Mouse (Mus musculus): ENCODE results near the gene Fstl1. TPM values are rescaled to one million over a fixed set of nuclear protein-coding genes. Genes with fewer than 3 reads are reported as not detected.

Fstl1 gene
- polyA plus RNA-seq, 1 experiment, result 25.8 TPM

GRCm38 (mm10) chr16:37808866-37809622, 32.4 kb downstream of the Fstl1 start:
- no peaks in the 10 kb centered on the region for H3K36me3 ChIP-seq (ENCODE audit: control insufficient read depth, insufficient read depth, low read length)
- H3K4me1 ChIP-seq (ENCODE audit: control insufficient read depth, insufficient read depth, low read length), result peaks cover 16% of the 10 kb centered on the region
- no peaks in the 10 kb centered on the region for H3K27me3 ChIP-seq (replicated peaks; ENCODE audit: control insufficient read depth, insufficient read depth, low read length)
- peak; percentile 51 for DNase-seq
- no peak overlapping the region for H3K4me3 ChIP-seq (ENCODE audit: insufficient read depth, low read depth, low read length)
- no peak for TF ChIP-seq CTCF (conservative IDR thresholded peaks at IDR 0.05; ENCODE audit: insufficient read depth, insufficient read length, low read depth, low read length)
- WGBS, result 50% methylated on average over 10 of the region's 10 CpGs
- H3K27ac ChIP-seq (ENCODE audit: insufficient read depth, low read depth, low read length), result peak overlapping the region; percentile 42

DNA sequence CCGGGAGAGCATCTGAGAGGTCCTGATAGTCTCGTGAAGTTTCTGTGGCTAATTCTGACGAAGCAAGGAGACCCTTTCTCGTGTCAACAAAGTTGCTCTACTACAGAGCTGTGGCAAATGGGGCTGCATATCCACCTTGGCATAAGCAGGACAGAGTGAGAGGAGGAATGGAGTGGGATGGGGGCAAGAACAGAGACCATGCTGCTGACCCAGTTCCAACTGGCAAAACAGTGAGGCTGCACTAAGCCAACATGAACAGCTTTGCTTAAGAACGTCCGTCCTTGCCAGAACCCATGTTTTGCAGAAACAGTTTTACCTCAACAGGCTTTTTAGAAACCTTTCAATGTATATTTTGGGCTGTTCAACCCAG, 32.9 kb downstream of the Fstl1 start:
- 53% methylated on average over 6 of the region's 6 CpGs for WGBS
- peaks cover 18% of the 10 kb centered on the region for H3K4me1 ChIP-seq (ENCODE audit: control insufficient read depth, insufficient read depth, low read length)
- H3K27me3 ChIP-seq (replicated peaks; ENCODE audit: control insufficient read depth, insufficient read depth, low read length), result no peaks in the 10 kb centered on the region
- no peak for DNase-seq
- TF ChIP-seq CTCF (conservative IDR thresholded peaks at IDR 0.05; ENCODE audit: insufficient read depth, insufficient read length, low read depth, low read length) (no peak), POLR2A (IDR thresholded peaks at IDR 0.05; ENCODE audit: low read depth, low read length) (no peak)
- no peak overlapping the region for H3K4me3 ChIP-seq (ENCODE audit: insufficient read depth, low read depth, low read length)
- no peaks in the 10 kb centered on the region for H3K36me3 ChIP-seq (ENCODE audit: control insufficient read depth, insufficient read depth, low read length)
- peak overlapping the region; percentile 42 for H3K27ac ChIP-seq (ENCODE audit: insufficient read depth, low read depth, low read length)

DNA sequence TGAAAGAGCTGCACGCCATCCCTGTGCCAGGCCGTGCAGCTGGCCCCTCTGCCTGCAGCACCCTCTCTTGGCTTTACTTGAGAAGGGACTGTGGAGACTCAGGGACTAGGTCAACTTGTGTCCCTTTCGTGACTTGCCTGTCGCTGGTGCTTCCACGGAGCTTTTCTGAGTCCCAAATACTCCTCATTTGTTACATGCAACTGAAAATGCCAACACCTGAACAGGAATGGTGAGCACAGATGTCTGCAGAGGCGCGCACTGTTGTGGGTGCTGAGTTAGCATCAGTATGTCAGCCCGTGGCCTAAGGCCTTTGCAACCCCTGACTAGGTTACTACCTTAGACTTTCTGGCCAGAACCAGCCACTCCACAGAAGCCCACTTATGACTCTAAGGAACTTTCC, 35.2 kb downstream of the Fstl1 start:
- no peaks in the 10 kb centered on the region for H3K27me3 ChIP-seq (replicated peaks; ENCODE audit: control insufficient read depth, insufficient read depth, low read length)
- H3K36me3 ChIP-seq (ENCODE audit: control insufficient read depth, insufficient read depth, low read length), result no peaks in the 10 kb centered on the region
- peaks cover 23% of the 10 kb centered on the region for H3K4me1 ChIP-seq (ENCODE audit: control insufficient read depth, insufficient read depth, low read length)
- DNase-seq, result no peak
- 80% methylated on average over 8 of the region's 8 CpGs for WGBS
- TF ChIP-seq CTCF (conservative IDR thresholded peaks at IDR 0.05; ENCODE audit: insufficient read depth, insufficient read length, low read depth, low read length) (no peak), POLR2A (IDR thresholded peaks at IDR 0.05; ENCODE audit: low read depth, low read length) (no peak)
- no peak overlapping the region for H3K4me3 ChIP-seq (ENCODE audit: insufficient read depth, low read depth, low read length)
- H3K27ac ChIP-seq (ENCODE audit: insufficient read depth, low read depth, low read length), result peak overlapping the region; percentile 57; the same call in 1 of the 2 replicates

GRCm38 (mm10) chr16:37812474-37812886, 35.8 kb downstream of the Fstl1 start:
- Histone ChIP-seq H3K4me3 (ENCODE audit: insufficient read depth, low read depth, low read length) (no peak overlapping the region), H3K4me1 (ENCODE audit: control insufficient read depth, insufficient read depth, low read length) (peaks cover 23% of the 10 kb centered on the region), H3K36me3 (ENCODE audit: control insufficient read depth, insufficient read depth, low read length) (no peaks in the 10 kb centered on the region), H3K27ac (ENCODE audit: insufficient read depth, low read depth, low read length) (peak overlapping the region; percentile 57; the same call in 1 of the 2 replicates), H3K27me3 (replicated peaks; ENCODE audit: control insufficient read depth, insufficient read depth, low read length) (no peaks in the 10 kb centered on the region)
- peak; percentile 74 for DNase-seq
- TF ChIP-seq CTCF (conservative IDR thresholded peaks at IDR 0.05; ENCODE audit: insufficient read depth, insufficient read length, low read depth, low read length), result peak; percentile 44; the same call in 1 of the 2 replicates
- TF ChIP-seq POLR2A (IDR thresholded peaks at IDR 0.05; ENCODE audit: low read depth, low read length), result no peak
- 31% methylated on average over 9 of the region's 9 CpGs for WGBS

DNA sequence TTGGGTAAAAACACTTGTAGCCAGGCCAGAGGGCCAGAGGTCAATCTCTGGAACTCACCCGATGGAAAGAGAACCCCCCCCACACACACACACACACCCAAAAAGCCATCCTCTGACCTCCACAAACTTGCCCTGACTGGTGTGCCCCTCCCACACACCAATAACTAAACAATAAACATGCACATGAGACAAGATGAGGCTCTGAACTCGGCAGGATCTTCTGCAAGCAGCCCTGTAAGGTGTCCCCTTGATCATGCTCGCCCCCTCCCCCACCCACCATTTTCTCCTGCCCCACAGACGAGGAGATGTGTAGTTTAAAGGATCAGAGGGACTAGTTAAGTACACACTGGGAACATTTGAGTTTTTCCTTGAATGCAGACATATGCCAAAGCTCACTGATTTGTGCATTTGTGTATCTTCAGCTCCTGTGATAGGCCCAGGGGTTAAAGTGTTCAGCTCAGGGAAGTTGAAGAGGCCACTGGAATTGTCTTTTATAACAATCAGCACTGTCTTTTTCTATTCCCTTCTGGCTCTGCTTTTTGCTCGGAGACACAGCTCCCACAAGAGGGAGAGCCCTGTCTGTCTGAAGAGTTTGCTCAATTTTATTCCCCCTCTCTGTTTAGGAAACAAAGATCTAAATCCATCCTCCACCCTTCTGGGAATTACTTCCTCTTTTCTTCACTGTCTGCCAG, 37.2 kb downstream of the Fstl1 start:
- Histone ChIP-seq H3K4me1 (ENCODE audit: control insufficient read depth, insufficient read depth, low read length) (peaks cover 23% of the 10 kb centered on the region), H3K36me3 (ENCODE audit: control insufficient read depth, insufficient read depth, low read length) (no peaks in the 10 kb centered on the region), H3K27ac (ENCODE audit: insufficient read depth, low read depth, low read length) (peak overlapping the region; percentile 70), H3K27me3 (replicated peaks; ENCODE audit: control insufficient read depth, insufficient read depth, low read length) (no peaks in the 10 kb centered on the region), H3K4me3 (ENCODE audit: insufficient read depth, low read depth, low read length) (no peak overlapping the region; the same call in 1 of the 2 replicates)
- 18% methylated on average over 5 of the region's 5 CpGs for WGBS
- DNase-seq, result no peak
- TF ChIP-seq POLR2A (IDR thresholded peaks at IDR 0.05; ENCODE audit: low read depth, low read length) (no peak), CTCF (conservative IDR thresholded peaks at IDR 0.05; ENCODE audit: insufficient read depth, insufficient read length, low read depth, low read length) (no peak)

- no peaks in the 10 kb centered on the region for H3K27me3 ChIP-seq (replicated peaks; ENCODE audit: control insufficient read depth, insufficient read depth, low read length)
- peak; percentile 93 for DNase-seq
- WGBS, result 8% methylated on average over 7 of the region's 7 CpGs
- no peak for TF ChIP-seq POLR2A (IDR thresholded peaks at IDR 0.05; ENCODE audit: low read depth, low read length)
- TF ChIP-seq CTCF (conservative IDR thresholded peaks at IDR 0.05; ENCODE audit: insufficient read depth, insufficient read length, low read depth, low read length), result peak; percentile 81
- H3K4me1 ChIP-seq (ENCODE audit: control insufficient read depth, insufficient read depth, low read length), result peaks cover 22% of the 10 kb centered on the region
- H3K4me3 ChIP-seq (ENCODE audit: insufficient read depth, low read depth, low read length), result no peak overlapping the region
- H3K36me3 ChIP-seq (ENCODE audit: control insufficient read depth, insufficient read depth, low read length), result no peaks in the 10 kb centered on the region
- H3K27ac ChIP-seq (ENCODE audit: insufficient read depth, low read depth, low read length), result peak overlapping the region; percentile 85
These were observed 37.8 kb downstream of the Fstl1 start for GRCm38 (mm10) chr16:37814383-37814971.

DNA sequence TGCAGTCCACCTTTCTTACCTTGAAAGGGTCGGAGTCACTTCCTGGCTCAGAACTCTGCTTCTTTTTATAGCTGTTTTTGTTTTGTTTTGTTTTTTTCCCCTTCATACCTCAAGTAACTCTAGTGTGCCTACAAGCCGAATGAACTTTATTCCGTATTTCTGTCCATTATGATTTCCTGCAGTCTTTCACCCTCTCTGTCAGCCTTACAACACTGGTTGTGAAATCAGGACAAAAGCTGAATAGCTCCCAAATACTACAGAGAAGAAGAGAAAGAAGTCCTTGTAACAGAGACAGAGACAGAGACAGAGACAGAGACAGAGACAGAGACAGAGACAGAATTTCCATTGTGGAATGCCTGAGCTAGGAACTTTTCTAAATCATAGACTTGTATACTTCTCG, 41.3 kb downstream of the Fstl1 start:
- no peak for TF ChIP-seq CTCF (conservative IDR thresholded peaks at IDR 0.05; ENCODE audit: insufficient read depth, insufficient read length, low read depth, low read length)
- no peak for TF ChIP-seq POLR2A (IDR thresholded peaks at IDR 0.05; ENCODE audit: low read depth, low read length)
- no peaks in the 10 kb centered on the region for H3K27me3 ChIP-seq (replicated peaks; ENCODE audit: control insufficient read depth, insufficient read depth, low read length)
- no peak overlapping the region for H3K4me3 ChIP-seq (ENCODE audit: insufficient read depth, low read depth, low read length)
- H3K4me1 ChIP-seq (ENCODE audit: control insufficient read depth, insufficient read depth, low read length), result peaks cover 12% of the 10 kb centered on the region
- no peak overlapping the region for H3K27ac ChIP-seq (ENCODE audit: insufficient read depth, low read depth, low read length)
- DNase-seq, result no peak
- WGBS, result 73% methylated on average over 4 of the region's 4 CpGs
- no peaks in the 10 kb centered on the region for H3K36me3 ChIP-seq (ENCODE audit: control insufficient read depth, insufficient read depth, low read length)
